Mouse (Mus musculus) embryonic facial prominence, embryonic 10.5 days (tissue): ENCODE data around the gene Nrm. TPM values are rescaled to one million over a fixed set of nuclear protein-coding genes. Genes with fewer than 3 reads are reported as not detected.

Source experiments
- DNase-seq: peaks from one replicate; pipeline ENCODE4 v3.0.0-alpha.2; 2017; ENCODE audit warnings: low spot score
- H3K27ac ChIP-seq: fragments of 300-500 bp; sonication (generic); replicated peaks from 2 replicates; pipeline ENCODE4 v1.5.1; 2016; ENCODE audit warnings: mild to moderate bottlenecking
- H3K27me3 ChIP-seq: fragments of 300-500 bp; sonication (generic); replicated peaks from 2 replicates; pipeline ENCODE4 v1.6.1; 2016; ENCODE audit warnings: low read depth, mild to moderate bottlenecking; ENCODE audit not compliant: poor library complexity, severe bottlenecking
- H3K36me3 ChIP-seq: fragments of 300-500 bp; sonication (generic); replicated peaks from 2 replicates; pipeline ENCODE4 v1.6.1; 2016; ENCODE audit warnings: mild to moderate bottlenecking, moderate library complexity
- H3K4me1 ChIP-seq: fragments of 300-500 bp; sonication (generic); 2 replicates; pipeline ENCODE4 v1.6.1; 2016
- H3K4me3 ChIP-seq: fragments of 300-500 bp; sonication (generic); 2 replicates; pipeline ENCODE4 v1.5.1; 2016; ENCODE audit warnings: mild to moderate bottlenecking, moderate library complexity
- H3K9me3 ChIP-seq: fragments of 300-500 bp; sonication (generic); 2 replicates; pipeline ENCODE4 v1.6.1; 2016; ENCODE audit warnings: mild to moderate bottlenecking
- WGBS: fragments of 180-500 bp; shearing (Covaris S2); methylation state at CpG from one replicate; pipeline ENCODE4 v1.1.7; 2016; 5-methylcytosine and 5-hydroxymethylcytosine counted together
- microRNA-seq: library from miRNA; unstranded; fragments of <30 nt; microRNA quantifications from one replicate; pipeline ENCODE4, GENCODE M21; 2017
- polyA plus RNA-seq: library from polyadenylated mRNA; unstranded; fragments of >200 nt; fragmentation: Nextera tagmentation; extraction: Ambion mirVana; gene quantifications from 2 replicates; pipeline ENCODE4 v1.2.1, GENCODE M21; 2016

Gene Nrm
- polyA plus RNA-seq, 1 experiment from 2014 or later = 65.1 TPM

- H3K4me3 ChIP-seq = no peak overlapping the region
- H3K9me3 ChIP-seq = no peaks in the 10 kb centered on the region
- 92% methylated on average over 1 of the region's 1 CpGs for WGBS
- no peak for DNase-seq
- peaks cover 85% of the 10 kb centered on the region for H3K36me3 ChIP-seq
- H3K4me1 ChIP-seq = peaks cover 18% of the 10 kb centered on the region
- H3K27me3 ChIP-seq = no peaks in the 10 kb centered on the region
- no peak overlapping the region for H3K27ac ChIP-seq
These were observed 44.5 kb downstream of the Nrm start for GRCm38 (mm10) chr17:35905587-35905986.

GRCm38 (mm10) chr17:35907609-35908008 lies 46.5 kb downstream of the Nrm start:
- no peaks in the 10 kb centered on the region for H3K9me3 ChIP-seq
- H3K4me3 ChIP-seq = no peak overlapping the region
- H3K27ac ChIP-seq = no peak overlapping the region
- H3K27me3 ChIP-seq = no peaks in the 10 kb centered on the region
- peaks cover 84% of the 10 kb centered on the region for H3K36me3 ChIP-seq
- WGBS = 84% methylated on average over 2 of the region's 2 CpGs
- H3K4me1 ChIP-seq = peaks cover 18% of the 10 kb centered on the region
- DNase-seq = no peak

- Histone ChIP-seq H3K27me3 (no peaks in the 10 kb centered on the region), H3K4me3 (peak overlapping the region; percentile 79), H3K9me3 (no peaks in the 10 kb centered on the region), H3K36me3 (peaks cover 84% of the 10 kb centered on the region), H3K27ac (peak overlapping the region; percentile 88), H3K4me1 (peaks cover 18% of the 10 kb centered on the region)
- DNase-seq = no peak
- WGBS = 24% methylated on average over 20 of the region's 20 CpGs
These were observed 48.2 kb downstream of the Nrm start for GRCm38 (mm10) chr17:35909186-35909918.

GRCm38 (mm10) chr17:35909919-35910369 lies 48.8 kb downstream of the Nrm start, which contains the start of gene Atat1:
Gene Atat1 (minus strand): TSS chr17:35910075.
- 4% methylated on average over 25 of the region's 25 CpGs for WGBS
- Histone ChIP-seq H3K36me3 (peaks cover 81% of the 10 kb centered on the region), H3K27me3 (no peaks in the 10 kb centered on the region), H3K4me3 (peak within 1 kb of the TSS; percentile 79), H3K4me1 (peaks cover 20% of the 10 kb centered on the region), H3K9me3 (no peaks in the 10 kb centered on the region), H3K27ac (peak within 1 kb of the TSS; percentile 88)
- peak; percentile 96 for DNase-seq

- Histone ChIP-seq H3K9me3 (no peaks in the 10 kb centered on the region), H3K36me3 (peaks cover 55% of the 10 kb centered on the region), H3K4me3 (peak overlapping the region; percentile 83), H3K27me3 (no peaks in the 10 kb centered on the region), H3K4me1 (peaks cover 21% of the 10 kb centered on the region), H3K27ac (no peak overlapping the region)
- 86% methylated on average over 6 of the region's 6 CpGs for WGBS
- DNase-seq = no peak
These were observed 53.9 kb downstream of the Nrm start for GRCm38 (mm10) chr17:35914975-35915374.

Small RNAs within 50 kb of the gene (microRNA-seq; reads per million reads assigned to microRNA genes)
- gene Gm28033 = 1.2 reads per million

Other genes with a start within 250 kb of the Nrm start
- gene Gm9573, start 234.7 kb upstream of the Nrm start, polyA plus RNA-seq = not detected in 2 replicates
- 0.20 and 0.24 TPM in 2 replicates for gene Mucl3, start 217.6 kb upstream of the Nrm start, polyA plus RNA-seq
- gene Vars2, start 193.7 kb upstream of the Nrm start, polyA plus RNA-seq = 19.9 and 22.0 TPM in 2 replicates
- 57.6 and 61.4 TPM in 2 replicates for gene Gtf2h4, start 187.6 kb upstream of the Nrm start, polyA plus RNA-seq
- 49.1 and 65.3 TPM in 2 replicates for gene Ddr1, start 156.7 kb upstream of the Nrm start, polyA plus RNA-seq
- gene Ier3, start 39.6 kb upstream of the Nrm start, polyA plus RNA-seq = 3.7 and 4.4 TPM in 2 replicates
- gene Flot1, start 38.1 kb upstream of the Nrm start, polyA plus RNA-seq = 45.9 and 49.2 TPM in 2 replicates
- 1,654 and 1,662 TPM in 2 replicates for gene Tubb5, start 23.0 kb upstream of the Nrm start, polyA plus RNA-seq
- gene Mdc1, start 19.8 kb upstream of the Nrm start, polyA plus RNA-seq = 18.4 and 21.2 TPM in 2 replicates
- 27.4 and 29.7 TPM in 2 replicates for gene Ppp1r18, start 4.3 kb downstream of the Nrm start, polyA plus RNA-seq
- gene Dhx16, start 18.5 kb downstream of the Nrm start, polyA plus RNA-seq = 52.6 and 60.7 TPM in 2 replicates
- 27.5 and 28.6 TPM in 2 replicates for gene 2310061I04Rik, start 36.1 kb downstream of the Nrm start, polyA plus RNA-seq
- gene Atat1, start 48.8 kb downstream of the Nrm start, polyA plus RNA-seq = 117 and 130 TPM in 2 replicates
- 96.0 and 96.3 TPM in 2 replicates for gene Mrps18b, start 55.1 kb downstream of the Nrm start, polyA plus RNA-seq
- 59.7 and 61.2 TPM in 2 replicates for gene Ppp1r10, start 55.1 kb downstream of the Nrm start, polyA plus RNA-seq
- gene Abcf1, start 108.4 kb downstream of the Nrm start, polyA plus RNA-seq = 116 and 120 TPM in 2 replicates
- gene Gnl1, start 118.5 kb downstream of the Nrm start, polyA plus RNA-seq = 61.1 and 62.1 TPM in 2 replicates
- gene Prr3, start 118.9 kb downstream of the Nrm start, polyA plus RNA-seq = 44.0 and 47.2 TPM in 2 replicates
- 4.8 and 5.0 TPM in 2 replicates for gene H2-T24, start 159.2 kb downstream of the Nrm start, polyA plus RNA-seq
- gene H2-T23, start 171.5 kb downstream of the Nrm start, polyA plus RNA-seq = 1.8 and 2.3 TPM in 2 replicates
- gene H2-T22, start 181.4 kb downstream of the Nrm start, polyA plus RNA-seq = 7.4 and 9.0 TPM in 2 replicates
- gene Gm6034, start 181.6 kb downstream of the Nrm start, polyA plus RNA-seq = not detected in 2 replicates
- gene Gm11127, start 197.1 kb downstream of the Nrm start, polyA plus RNA-seq = not detected in 2 replicates